Mouse (Mus musculus) brain, embryonic 14.5 days (tissue): ENCODE measurements around the gene Gatad2a. TPM values are rescaled to one million over a fixed set of nuclear protein-coding genes. Genes with fewer than 3 reads are reported as not detected.
"Not testable (repeated sequence)": the region's sequence is repeated elsewhere in the genome, so short reads cannot be mapped to it uniquely, and the experiment has no call there.

ENCODE experiments used
- DNase-seq: peaks from one replicate; pipeline ENCODE4 v3.0.0-alpha.2; 2011; ENCODE audit warnings: low read depth
- CTCF ChIP-seq: fragments of 200-500 bp; IDR thresholded peaks from 2 replicates; pipeline ENCODE4 v1.5.1; 2012; ENCODE audit warnings: inconsistent platforms, mild to moderate bottlenecking, moderate library complexity, borderline replicate concordance; ENCODE audit not compliant: insufficient read depth, insufficient read length; ENCODE audit errors: extremely low read depth
- POLR2A ChIP-seq: fragments of 200-500 bp; IDR thresholded peaks from 2 replicates; pipeline ENCODE4 v1.6.1; 2012; ENCODE audit warnings: mild to moderate bottlenecking, inconsistent platforms, borderline replicate concordance; ENCODE audit not compliant: poor library complexity, insufficient read depth, insufficient read length, severe bottlenecking; ENCODE audit errors: extremely low read depth
- polyA plus RNA-seq: library from polyadenylated mRNA; depleted of rRNA; stranded (reverse); fragments of >200 nt; gene quantifications from 2 replicates; pipeline ENCODE4 v1.2.3, GENCODE M21; 2012

Gatad2a gene
- polyA plus RNA-seq, 1 experiment = 41.2 TPM

DNA sequence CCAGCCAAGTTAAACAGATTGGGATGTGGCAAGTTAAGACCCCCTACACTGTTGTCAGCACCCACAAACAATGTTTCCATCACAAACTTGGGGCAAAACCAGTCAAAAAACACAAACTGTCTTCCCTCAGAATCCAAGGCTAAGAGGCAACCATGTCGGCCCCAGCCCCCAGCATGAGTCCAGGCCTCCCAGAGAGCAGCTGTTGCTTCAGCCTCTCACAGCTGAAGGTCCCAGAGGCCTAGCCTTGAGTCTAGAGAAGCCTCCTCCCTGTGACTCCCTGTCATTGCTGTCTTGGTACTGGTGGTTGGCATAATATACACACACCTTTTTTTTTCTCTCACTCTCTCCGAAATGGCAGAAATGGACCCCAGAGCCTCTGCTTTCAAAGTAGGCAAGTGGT lies 39.5 kb downstream of the Gatad2a start:
- TF ChIP-seq CTCF (no peak), POLR2A (no peak)
- no peak for DNase-seq

- DNase-seq = no peak
- TF ChIP-seq POLR2A (no peak), CTCF (no peak)
Observed at GRCm38 (mm10) chr8:69954642-69955041, 41.5 kb downstream of the Gatad2a start.

DNA sequence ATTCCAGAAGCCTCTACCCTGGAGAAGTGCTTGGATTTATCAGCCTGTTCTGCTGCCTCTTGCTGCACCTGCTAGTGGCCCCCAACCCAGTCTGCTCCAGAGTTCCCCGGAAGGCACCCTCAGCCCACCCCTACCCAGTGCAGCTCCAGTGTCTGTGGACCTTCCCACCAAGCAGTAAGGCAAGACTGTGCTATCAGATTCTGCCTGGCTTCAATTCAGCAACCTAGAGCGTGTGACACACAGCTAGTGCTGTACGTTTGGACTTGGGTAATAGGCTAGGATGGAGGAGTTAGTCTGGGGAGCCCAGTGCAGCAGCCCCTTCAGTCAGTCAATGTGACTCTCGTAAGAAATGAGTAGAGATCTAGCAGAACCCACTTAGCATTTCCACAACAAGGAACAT lies 42.0 kb downstream of the Gatad2a start:
- no peak for DNase-seq
- TF ChIP-seq POLR2A (no peak), CTCF (no peak)

- TF ChIP-seq POLR2A (no peak), CTCF (no peak)
- no peak for DNase-seq
Observed at GRCm38 (mm10) chr8:69950300-69950699, 45.9 kb downstream of the Gatad2a start.

GRCm38 (mm10) chr8:69942495-69942894 lies 53.7 kb downstream of the Gatad2a start:
- DNase-seq = not testable (repeated sequence)

GRCm38 (mm10) chr8:69940386-69940785 lies 55.8 kb downstream of the Gatad2a start:
- TF ChIP-seq POLR2A (no peak), CTCF (no peak)
- DNase-seq = no peak

DNA sequence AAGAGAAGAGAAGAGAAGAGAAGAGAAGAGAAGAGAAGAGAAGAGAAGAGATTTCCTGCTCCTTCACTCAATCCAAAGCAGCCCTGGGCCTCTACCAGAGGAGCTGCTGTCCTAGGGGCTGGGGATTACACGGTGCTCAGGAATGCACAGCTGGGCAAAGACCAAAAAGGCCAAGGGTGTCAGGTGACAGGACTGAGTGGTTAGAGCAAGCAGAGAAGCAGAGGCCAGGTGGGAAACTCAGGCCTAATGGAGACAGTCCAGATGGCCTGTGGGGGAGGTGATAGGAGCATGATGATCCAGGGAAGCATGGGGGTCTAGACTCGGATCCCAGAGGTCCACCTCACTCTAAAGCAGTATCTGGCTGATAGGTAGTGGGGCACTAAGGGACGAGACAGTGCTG lies 56.6 kb downstream of the Gatad2a start:
- no peak for DNase-seq
- TF ChIP-seq POLR2A = no peak
- no peak for TF ChIP-seq CTCF

DNA sequence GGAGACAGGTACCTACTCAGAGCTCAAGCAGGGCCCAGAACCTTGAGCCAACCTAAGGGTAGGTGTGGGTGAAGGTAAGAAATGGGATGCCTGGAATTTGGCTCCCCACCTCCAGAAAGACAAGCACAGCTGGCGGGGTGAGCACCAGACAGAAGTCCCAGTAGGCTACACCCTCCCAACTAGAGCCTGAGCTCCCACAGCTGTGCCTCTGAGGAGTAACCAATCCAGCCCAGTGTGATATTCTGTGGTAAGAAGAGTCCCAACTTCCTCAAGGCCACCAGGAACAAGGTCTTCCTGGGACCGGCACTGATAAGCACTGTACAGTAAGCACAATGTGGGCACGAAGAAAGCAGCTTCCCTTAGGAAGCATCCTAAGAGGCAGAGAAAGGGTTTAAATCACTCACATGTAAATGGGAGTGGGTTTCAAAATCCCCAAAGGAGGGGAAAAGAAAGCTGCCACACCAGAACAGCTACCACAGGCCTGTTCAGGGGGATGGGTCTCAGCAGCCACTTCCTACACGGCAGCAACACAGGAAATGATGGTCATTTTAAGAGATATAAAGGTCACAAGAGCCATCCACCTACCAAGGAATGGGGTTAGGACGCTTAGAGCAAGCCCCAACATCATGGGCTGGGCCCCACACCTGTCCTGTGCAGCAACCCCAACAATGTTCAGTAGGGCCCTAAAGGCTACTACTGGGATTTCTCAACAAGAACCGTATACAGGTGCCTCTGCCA lies 57.8 kb downstream of the Gatad2a start:
- no peak for DNase-seq
- no peak for TF ChIP-seq CTCF
- no peak for TF ChIP-seq POLR2A

DNA sequence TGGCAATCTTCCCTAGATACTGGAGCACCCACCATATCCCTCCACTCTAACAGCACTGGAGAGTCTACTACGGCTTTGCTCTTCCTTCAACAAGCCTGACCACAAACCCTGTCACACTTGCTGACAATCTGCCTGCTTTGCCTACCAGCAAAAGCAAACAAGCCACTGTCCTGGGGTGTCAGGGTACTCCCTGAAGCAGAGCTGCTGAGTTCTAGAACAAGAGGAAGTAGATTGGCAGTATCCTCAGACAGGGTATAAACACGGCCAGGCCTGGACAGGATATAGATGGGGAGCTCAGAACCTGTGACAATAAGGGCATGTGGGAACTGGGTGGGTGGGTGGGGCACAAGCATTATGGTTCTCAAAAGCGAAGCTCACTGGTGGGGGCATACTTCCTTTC lies 58.7 kb downstream of the Gatad2a start:
- DNase-seq = no peak
- TF ChIP-seq POLR2A = no peak
- TF ChIP-seq CTCF = no peak

GRCm38 (mm10) chr8:69936050-69936794 lies 60.0 kb downstream of the Gatad2a start:
- TF ChIP-seq CTCF = no peak
- no peak for TF ChIP-seq POLR2A
- peak; percentile 82 for DNase-seq

DNA sequence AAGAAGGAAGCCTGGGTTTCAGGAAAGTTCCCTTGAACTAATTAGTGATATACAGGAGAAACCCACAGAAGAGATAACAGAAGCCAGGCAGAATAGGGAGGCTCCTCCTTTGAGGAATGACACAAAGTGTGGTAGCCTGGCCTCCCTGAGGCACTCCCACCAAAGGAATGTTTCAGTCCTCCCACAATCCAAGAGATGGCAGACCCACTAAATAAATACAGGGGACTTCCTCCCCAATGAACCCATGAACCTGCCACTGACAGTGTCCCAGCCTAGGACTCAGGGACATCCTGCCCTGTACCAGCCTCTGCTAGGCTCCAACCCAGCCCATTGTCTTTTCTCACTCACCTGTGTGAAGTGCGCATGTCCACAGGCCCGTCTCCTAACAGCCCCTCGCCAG lies 60.8 kb downstream of the Gatad2a start:
- TF ChIP-seq CTCF (no peak), POLR2A (no peak)
- no peak for DNase-seq

GRCm38 (mm10) chr8:69934582-69934981 lies 61.6 kb downstream of the Gatad2a start:
- TF ChIP-seq POLR2A = no peak
- no peak for TF ChIP-seq CTCF
- no peak for DNase-seq
